In genomic region chr11:108202835-108203234, GRCm38 (mm10) we compare ENCODE assay signal across 16 mouse cellular contexts.
"Had no signal": no experiment of that assay in that cellular context is flagged by ENCODE, and none has a peak within 500 bp of the region (broad histone marks: within the 10 kb centered on the region; RNA-seq: fewer than 3 reads in every experiment).

No protein-coding gene starts in this region.

- H3K4me1 ChIP-seq: stomach, embryonic 15.5 days had no signal

- H3K36me3 ChIP-seq: neural tube, embryonic 13.5 days; neural tube, embryonic 15.5 days; stomach, embryonic 15.5 days had no signal

- H3K9me3 ChIP-seq: neural tube, embryonic 13.5 days; neural tube, embryonic 15.5 days; stomach, embryonic 15.5 days had no signal

- H3K27ac ChIP-seq: neural tube, embryonic 13.5 days; neural tube, embryonic 15.5 days; stomach, embryonic 15.5 days; stomach, postnatal 0 days had no signal

- H3K27me3 ChIP-seq: neural tube, embryonic 13.5 days; neural tube, embryonic 15.5 days; stomach, embryonic 15.5 days had no signal

- H3K9ac ChIP-seq: neural tube, embryonic 13.5 days; neural tube, embryonic 15.5 days; stomach, embryonic 15.5 days had no signal

- H3K4me3 ChIP-seq: neural tube, embryonic 13.5 days; neural tube, embryonic 15.5 days; stomach, embryonic 15.5 days had no signal

- H3K4me2 ChIP-seq: neural tube, embryonic 13.5 days; neural tube, embryonic 15.5 days; stomach, embryonic 15.5 days had no signal

- DNase-seq: retina, postnatal 1 day; right cerebral cortex, adult 18-20 months; right cerebral cortex, postnatal 14 days; right cerebral cortex, postnatal 25 days; right cerebral cortex, postnatal 4 days; spleen, adult 18-20 months; thymus, adult 18-20 months; thymus, adult 2 months; thymus, postnatal 14 days; thymus, postnatal 25 days; thymus, postnatal 36 days; thymus, postnatal 4 days had no signal
